Mouse (Mus musculus): ENCODE results near the gene Gm9999. TPM values are rescaled to one million over a fixed set of nuclear protein-coding genes. Genes with fewer than 3 reads are reported as not detected.
"Not testable (repeated sequence)": the region's sequence is repeated elsewhere in the genome, so short reads cannot be mapped to it uniquely, and the experiment has no call there.

Gm9999 gene
- total and polyA plus RNA-seq, 3 experiments, result not detected

DNA sequence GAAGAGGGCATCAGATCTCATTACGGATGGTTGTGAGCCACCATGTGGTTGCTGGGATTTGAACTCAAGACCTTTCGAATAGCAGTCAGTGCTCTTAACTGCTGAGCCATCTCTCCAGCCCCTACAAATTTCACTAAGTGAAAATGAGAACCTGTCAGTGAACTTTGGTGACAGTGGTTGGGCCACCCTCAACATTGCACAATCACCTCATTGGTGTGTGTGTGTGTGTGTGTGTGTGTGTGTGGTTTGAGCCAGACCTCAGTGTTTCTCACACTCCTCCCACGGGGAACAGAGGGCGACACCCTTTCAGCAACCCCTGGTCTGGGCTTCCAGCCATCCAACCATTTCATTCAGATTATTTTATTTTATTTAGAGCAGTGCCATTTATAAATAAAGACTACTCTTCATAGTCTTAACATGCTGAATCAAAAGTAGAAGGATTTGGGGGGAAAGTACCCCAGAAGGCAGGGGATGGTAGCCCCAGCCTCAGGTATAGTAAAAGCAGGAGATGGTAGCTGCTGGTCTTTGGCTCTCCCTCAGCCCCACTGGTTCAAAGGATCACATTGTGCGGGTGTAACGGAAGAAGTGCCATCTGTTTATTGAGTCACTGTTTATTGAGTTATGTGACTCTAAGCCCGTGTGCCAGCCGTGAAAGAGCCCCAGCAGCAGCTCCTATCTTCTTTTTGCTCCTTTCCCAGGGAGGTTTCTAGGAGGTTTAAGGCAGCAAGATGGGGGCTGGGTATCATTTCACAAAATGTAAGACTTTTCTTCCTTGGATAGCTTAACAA is 2.5 kb downstream of the Gm9999 start:
- H3K9ac ChIP-seq (ENCODE audit: low read depth, low read length), result no peak overlapping the region

DNA sequence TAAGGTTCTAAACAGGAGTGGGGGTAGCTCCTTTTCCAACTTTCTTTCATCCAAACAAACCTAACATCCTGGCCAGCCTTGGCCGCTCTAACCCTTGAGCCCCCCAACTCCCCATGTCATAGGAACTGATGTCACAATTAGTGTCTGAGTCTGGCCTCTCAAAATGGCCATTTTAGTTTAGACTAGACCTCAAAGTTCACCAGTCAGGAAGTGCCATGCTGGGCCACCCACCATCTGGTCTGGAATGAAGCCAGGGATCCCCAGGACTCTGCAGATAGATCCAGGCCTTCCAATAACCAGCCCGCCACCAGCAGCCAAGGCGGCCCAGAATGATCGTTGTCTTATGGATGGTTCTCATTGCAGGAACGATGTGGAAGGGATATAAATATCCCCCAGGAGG is 3.3 kb downstream of the Gm9999 start:
- H3K79me2 ChIP-seq (replicated peaks; ENCODE audit: control insufficient read depth, insufficient read depth, low read length), result no peaks in the 10 kb centered on the region
- 42% methylated on average over 5 of the region's 5 CpGs for WGBS
- no peak for TF ChIP-seq POLR2A (IDR thresholded peaks at IDR 0.05; ENCODE audit: insufficient read depth, low read depth, low read length)
- TF ChIP-seq CTCF (IDR thresholded peaks at IDR 0.05), result no peak
- no peak for TF ChIP-seq EP300 (IDR thresholded peaks at IDR 0.05; ENCODE audit: insufficient read depth, low read depth, low read length)
- intact Hi-C loops (cut with DNase I), result no loop called here
- no peak for DNase-seq
- no peak overlapping the region for H3K27ac ChIP-seq
- no peaks in the 10 kb centered on the region for H3K4me1 ChIP-seq (ENCODE audit: control insufficient read depth, insufficient read depth, low read length)
- H3K4me3 ChIP-seq, result no peak overlapping the region
- no peaks in the 10 kb centered on the region for H3K36me3 ChIP-seq (ENCODE audit: control insufficient read depth, insufficient read depth, low read length)
- H3K27me3 ChIP-seq (ENCODE audit: control insufficient read depth, insufficient read depth, low read length), result no peaks in the 10 kb centered on the region
- no peak overlapping the region for H3K9ac ChIP-seq (ENCODE audit: low read depth, low read length)

More for the DNA sequence above, 2.5 kb downstream of the Gm9999 start:
- TF ChIP-seq CTCF (IDR thresholded peaks at IDR 0.05) (no peak), EP300 (IDR thresholded peaks at IDR 0.05; ENCODE audit: insufficient read depth, low read depth, low read length) (no peak), POLR2A (IDR thresholded peaks at IDR 0.05; ENCODE audit: insufficient read depth, low read depth, low read length) (no peak)
- no peak overlapping the region for H3K4me3 ChIP-seq
- intact Hi-C loops (cut with DNase I), result no loop called here
- no peak overlapping the region for H3K27ac ChIP-seq
- H3K79me2 ChIP-seq (replicated peaks; ENCODE audit: control insufficient read depth, insufficient read depth, low read length), result no peaks in the 10 kb centered on the region
- peak in 1 of 2 experiments; percentile 17 for DNase-seq
- WGBS, result 41% methylated on average over 8 of the region's 8 CpGs
- H3K27me3 ChIP-seq (ENCODE audit: control insufficient read depth, insufficient read depth, low read length), result no peaks in the 10 kb centered on the region
- no peaks in the 10 kb centered on the region for H3K4me1 ChIP-seq (ENCODE audit: control insufficient read depth, insufficient read depth, low read length)
- H3K36me3 ChIP-seq (ENCODE audit: control insufficient read depth, insufficient read depth, low read length), result no peaks in the 10 kb centered on the region

DNA sequence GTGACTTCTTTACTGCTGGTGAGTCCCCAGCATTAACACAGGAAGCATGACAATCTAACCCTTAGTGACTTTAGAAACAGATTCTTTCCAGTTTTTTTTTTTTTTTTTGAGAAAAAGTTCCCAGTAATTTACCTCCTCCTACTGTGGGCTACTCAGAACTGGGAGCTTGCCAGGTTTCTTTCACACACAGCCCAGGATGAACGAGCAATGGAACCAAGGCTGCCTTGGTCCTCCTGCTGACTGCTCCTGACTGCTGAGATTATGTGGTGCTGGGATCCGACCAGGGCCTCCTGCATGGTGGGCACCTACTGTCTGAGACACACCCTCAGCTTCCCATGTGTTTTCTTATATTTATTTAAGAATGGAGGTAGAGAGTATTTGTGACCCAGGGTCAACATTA is 3.7 kb downstream of the Gm9999 start:
- Histone ChIP-seq H3K36me3 (ENCODE audit: control insufficient read depth, insufficient read depth, low read length) (no peaks in the 10 kb centered on the region), H3K9ac (ENCODE audit: low read depth, low read length) (no peak overlapping the region), H3K4me3 (no peak overlapping the region), H3K27ac (no peak overlapping the region), H3K79me2 (replicated peaks; ENCODE audit: control insufficient read depth, insufficient read depth, low read length) (no peaks in the 10 kb centered on the region), H3K4me1 (ENCODE audit: control insufficient read depth, insufficient read depth, low read length) (no peaks in the 10 kb centered on the region), H3K27me3 (ENCODE audit: control insufficient read depth, insufficient read depth, low read length) (no peaks in the 10 kb centered on the region)
- TF ChIP-seq EP300 (IDR thresholded peaks at IDR 0.05; ENCODE audit: insufficient read depth, low read depth, low read length), result no peak
- no peak for TF ChIP-seq POLR2A (IDR thresholded peaks at IDR 0.05; ENCODE audit: insufficient read depth, low read depth, low read length)
- no peak for TF ChIP-seq CTCF (IDR thresholded peaks at IDR 0.05)
- DNase-seq, result no peak
- intact Hi-C loops (cut with DNase I), result no loop called here
- WGBS, result 39% methylated on average over 2 of the region's 2 CpGs

DNA sequence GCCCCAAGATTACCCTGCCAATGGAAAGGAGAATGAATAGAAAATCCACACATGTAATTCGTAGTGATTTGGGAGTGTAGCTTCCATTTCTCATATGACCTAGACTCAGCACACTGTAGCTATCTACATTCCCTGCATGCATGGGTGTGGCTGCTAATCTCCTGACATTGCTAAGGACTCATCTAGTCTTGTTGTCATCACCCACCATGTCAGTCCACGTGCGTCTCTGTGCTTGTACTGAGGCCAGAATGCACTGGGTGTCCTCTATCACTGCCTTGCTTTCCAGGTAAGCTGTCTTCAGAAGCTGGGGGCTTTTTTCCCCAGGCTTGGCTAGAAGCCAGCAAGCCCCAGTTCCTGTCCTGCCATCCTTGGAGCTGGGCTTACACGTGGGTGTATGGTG is 6.0 kb downstream of the Gm9999 start:
- H3K4me3 ChIP-seq; H3K4me1 ChIP-seq (ENCODE audit: control insufficient read depth, insufficient read depth, low read length); H3K9ac ChIP-seq (ENCODE audit: low read depth, low read length); intact Hi-C loops (cut with DNase I); H3K27ac ChIP-seq; H3K27me3 ChIP-seq (ENCODE audit: control insufficient read depth, insufficient read depth, low read length); H3K36me3 ChIP-seq (ENCODE audit: control insufficient read depth, insufficient read depth, low read length); H3K79me2 ChIP-seq (replicated peaks; ENCODE audit: control insufficient read depth, insufficient read depth, low read length); DNase-seq: not testable (repeated sequence)
- 54% methylated on average over 4 of the region's 4 CpGs for WGBS

DNA sequence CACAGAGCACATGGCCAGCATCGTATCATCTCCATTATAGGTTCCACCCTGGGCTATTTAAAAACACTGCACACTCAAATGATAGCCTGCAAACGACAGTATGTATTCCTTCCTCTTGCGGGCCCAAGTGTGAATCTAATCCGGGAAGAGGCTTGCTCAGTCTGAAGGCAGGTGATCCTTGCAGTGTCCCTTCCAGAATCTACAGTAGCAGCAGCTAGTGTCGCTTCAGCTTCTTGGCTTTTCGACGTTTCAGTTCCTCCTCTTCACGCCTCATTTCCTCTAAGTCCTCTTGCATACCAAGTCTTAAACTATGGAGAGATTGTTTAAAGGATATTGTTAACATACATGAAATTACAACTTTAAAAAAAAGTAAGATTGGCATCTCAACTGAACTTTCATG is 9.7 kb downstream of the Gm9999 start:
- Histone ChIP-seq H3K27me3 (ENCODE audit: control insufficient read depth, insufficient read depth, low read length) (no peaks in the 10 kb centered on the region), H3K36me3 (ENCODE audit: control insufficient read depth, insufficient read depth, low read length) (no peaks in the 10 kb centered on the region; the same call in 1 of the 2 replicates), H3K4me3 (no peak overlapping the region), H3K27ac (no peak overlapping the region), H3K9ac (ENCODE audit: low read depth, low read length) (no peak overlapping the region), H3K4me1 (ENCODE audit: control insufficient read depth, insufficient read depth, low read length) (no peaks in the 10 kb centered on the region), H3K79me2 (replicated peaks; ENCODE audit: control insufficient read depth, insufficient read depth, low read length) (no peaks in the 10 kb centered on the region)
- no peak for TF ChIP-seq CTCF (IDR thresholded peaks at IDR 0.05)
- TF ChIP-seq POLR2A (IDR thresholded peaks at IDR 0.05; ENCODE audit: insufficient read depth, low read depth, low read length), result no peak
- TF ChIP-seq EP300 (IDR thresholded peaks at IDR 0.05; ENCODE audit: insufficient read depth, low read depth, low read length), result no peak
- DNase-seq, result no peak
- 79% methylated on average over 8 of the region's 8 CpGs for WGBS
- intact Hi-C loops (cut with DNase I), result no loop called here

DNA sequence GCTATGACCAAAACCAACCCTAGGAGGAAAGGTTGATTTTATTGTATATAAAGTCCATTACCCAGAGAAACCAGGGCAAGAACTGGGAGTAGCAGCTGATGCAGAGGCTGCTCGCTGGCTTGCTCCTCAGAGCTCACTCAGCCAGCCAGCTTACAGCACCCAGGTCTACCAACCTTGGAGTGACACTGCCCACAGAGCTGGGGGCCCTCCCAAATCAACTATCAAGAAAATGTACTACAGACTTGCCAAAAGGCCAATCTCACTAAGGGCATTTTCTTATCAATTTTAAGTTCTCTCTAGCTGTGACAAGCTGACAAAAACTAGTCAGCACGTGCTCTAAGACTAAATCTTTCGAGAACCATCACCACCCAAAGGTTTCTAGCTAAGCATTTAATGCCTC is 12.2 kb downstream of the Gm9999 start:
- Histone ChIP-seq H3K79me2 (replicated peaks; ENCODE audit: control insufficient read depth, insufficient read depth, low read length) (0 out of 2 replicates have a peak, but pooled peaks cover 2% of the 10 kb centered on the region), H3K27me3 (ENCODE audit: control insufficient read depth, insufficient read depth, low read length) (no peaks in the 10 kb centered on the region), H3K4me1 (ENCODE audit: control insufficient read depth, insufficient read depth, low read length) (peaks cover 2% of the 10 kb centered on the region), H3K27ac (no peak overlapping the region), H3K4me3 (no peak overlapping the region), H3K9ac (ENCODE audit: low read depth, low read length) (no peak overlapping the region), H3K36me3 (ENCODE audit: control insufficient read depth, insufficient read depth, low read length) (peaks cover 5% of the 10 kb centered on the region)
- intact Hi-C loops (cut with DNase I), result no loop called here
- 89% methylated on average over 3 of the region's 3 CpGs for WGBS
- DNase-seq, result no peak
- no peak for TF ChIP-seq POLR2A (IDR thresholded peaks at IDR 0.05; ENCODE audit: insufficient read depth, low read depth, low read length)
- TF ChIP-seq EP300 (IDR thresholded peaks at IDR 0.05; ENCODE audit: insufficient read depth, low read depth, low read length), result no peak
- no peak for TF ChIP-seq CTCF (IDR thresholded peaks at IDR 0.05)
